Mouse (Mus musculus) kidney, postnatal 0 days (tissue): ENCODE measurements around the gene Med25. TPM values are rescaled to one million over a fixed set of nuclear protein-coding genes. Genes with fewer than 3 reads are reported as not detected.

Source experiments
- ATAC-seq: fragments of 200-750 bp; cut with Nextera tagmentation; replicated peaks from 2 replicates; pipeline ENCODE4 v1.8.0; 2017; ENCODE audit warnings: low read depth, moderate number of reproducible peaks, moderate TSS enrichment, moderate library complexity; ENCODE audit not compliant: low FRiP score
- DNase-seq: peaks from one replicate; pipeline ENCODE4 v3.0.0-alpha.2; 2016; ENCODE audit warnings: low spot score
- H3K27ac ChIP-seq: fragments of 300-500 bp; sonication (generic); 2 replicates; pipeline ENCODE4 v1.5.1; 2014; ENCODE audit warnings: mild to moderate bottlenecking
- H3K27me3 ChIP-seq: fragments of 300-500 bp; sonication (generic); 2 replicates; pipeline ENCODE4 v1.6.1; 2014; ENCODE audit warnings: low read length, mixed read lengths; ENCODE audit not compliant: insufficient read depth
- H3K36me3 ChIP-seq: fragments of 300-500 bp; sonication (generic); 2 replicates; pipeline ENCODE4 v1.6.1; 2014; ENCODE audit warnings: low read length, mixed read lengths; ENCODE audit not compliant: insufficient read depth
- H3K4me1 ChIP-seq: fragments of 300-500 bp; sonication (generic); replicated peaks from 2 replicates; pipeline ENCODE4 v1.6.1; 2014; ENCODE audit warnings: antibody characterized with exemption, low read length, mixed read lengths; ENCODE audit not compliant: insufficient read depth
- H3K4me2 ChIP-seq: fragments of 300-500 bp; sonication (generic); 2 replicates; pipeline ENCODE4 v1.6.1; 2014; ENCODE audit warnings: mild to moderate bottlenecking, low read length, moderate library complexity, mixed read lengths
- H3K4me3 ChIP-seq: fragments of 300-500 bp; sonication (generic); replicated peaks from 2 replicates; pipeline ENCODE4 v1.5.1; 2014; ENCODE audit warnings: low read depth, low read length
- H3K9ac ChIP-seq: fragments of 300-500 bp; sonication (generic); 2 replicates; pipeline ENCODE4 v1.6.1; 2014; ENCODE audit warnings: low read depth, low read length
- H3K9me3 ChIP-seq: fragments of 300-500 bp; sonication (generic); replicated peaks from 2 replicates; pipeline ENCODE4 v1.6.1; 2016; ENCODE audit warnings: low read length, inconsistent platforms, mixed read lengths
- CTCF ChIP-seq: IDR thresholded peaks from 2 replicates; pipeline ENCODE4 v1.5.1; 2016; ENCODE audit warnings: antibody characterized with exemption, low read depth, mild to moderate bottlenecking, moderate library complexity
- WGBS: fragments of 180-500 bp; shearing (Covaris S2); extraction: QIAGEN DNeasy Blood & Tissue Kit; methylation state at CpG from one replicate; pipeline ENCODE4 v1.1.7; 2014; 5-methylcytosine and 5-hydroxymethylcytosine counted together
- polyA plus RNA-seq: library from polyadenylated mRNA; unstranded; fragments of >200 nt; fragmentation: Nextera tagmentation; extraction: Ambion mirVana; gene quantifications from 2 replicates; pipeline ENCODE4 v1.2.1, GENCODE M21; 2015

The Med25 gene
- polyA plus RNA-seq, 1 experiment from 2014 or later, result 91.4 TPM

DNA sequence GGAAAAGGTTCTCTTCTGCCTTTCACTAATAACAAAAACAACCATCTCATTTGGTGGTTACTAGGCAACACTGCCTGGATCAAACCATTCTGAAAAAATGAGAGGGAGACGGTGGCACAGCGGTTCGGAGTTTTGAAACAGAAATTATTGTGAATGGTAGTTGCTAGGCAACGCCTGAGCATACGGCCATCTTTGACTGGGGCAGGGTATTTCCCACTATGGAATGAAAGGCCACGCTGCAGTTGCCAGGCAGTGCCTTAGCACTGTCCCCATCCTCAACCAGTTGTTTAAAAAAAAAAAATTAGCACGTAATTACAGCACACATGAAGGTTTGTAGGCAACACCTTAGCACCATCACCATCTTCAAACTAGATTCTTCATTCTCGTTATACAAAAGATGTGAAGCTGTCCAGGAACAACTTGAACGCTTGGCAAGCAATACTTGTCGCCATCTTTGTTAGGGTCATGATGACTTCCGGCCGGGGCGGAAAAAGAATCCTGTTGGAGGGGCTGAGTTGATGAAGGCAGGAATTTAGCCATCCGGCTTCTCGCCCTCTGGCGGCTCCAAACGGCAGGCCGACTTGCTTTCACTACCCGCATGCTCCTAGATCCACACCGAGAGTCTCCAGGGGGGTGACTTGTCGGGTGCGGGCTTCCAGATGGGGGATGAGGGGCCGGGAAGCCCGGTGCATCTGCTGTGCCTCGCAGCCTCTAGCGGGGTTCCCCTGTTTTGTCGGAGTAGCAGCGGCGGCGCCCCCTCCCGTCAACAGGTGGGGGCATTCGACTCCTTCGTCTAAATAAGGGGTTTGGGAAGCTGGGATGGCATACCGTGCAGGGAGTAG is 3.3 kb upstream of the Med25 start, which contains the start of gene Fuz:
Gene Fuz, plus strand, starts transcription at position 487 of the 842 bp plus-strand sequence.
- Histone ChIP-seq H3K4me2 (peak within 1 kb of the TSS; percentile 61), H3K4me1 (peaks cover 24% of the 10 kb centered on the region), H3K27ac (peak within 1 kb of the TSS; percentile 81), H3K36me3 (no peaks in the 10 kb centered on the region), H3K27me3 (no peaks in the 10 kb centered on the region), H3K4me3 (peak within 1 kb of the TSS; percentile 60), H3K9ac (peak within 1 kb of the TSS; percentile 70), H3K9me3 (no peaks in the 10 kb centered on the region)
- ATAC-seq, result peak; percentile 40
- 1% methylated on average over 34 of the region's 34 CpGs for WGBS
- DNase-seq, result peak; percentile 97
- peak; percentile 78 for TF ChIP-seq CTCF

DNA sequence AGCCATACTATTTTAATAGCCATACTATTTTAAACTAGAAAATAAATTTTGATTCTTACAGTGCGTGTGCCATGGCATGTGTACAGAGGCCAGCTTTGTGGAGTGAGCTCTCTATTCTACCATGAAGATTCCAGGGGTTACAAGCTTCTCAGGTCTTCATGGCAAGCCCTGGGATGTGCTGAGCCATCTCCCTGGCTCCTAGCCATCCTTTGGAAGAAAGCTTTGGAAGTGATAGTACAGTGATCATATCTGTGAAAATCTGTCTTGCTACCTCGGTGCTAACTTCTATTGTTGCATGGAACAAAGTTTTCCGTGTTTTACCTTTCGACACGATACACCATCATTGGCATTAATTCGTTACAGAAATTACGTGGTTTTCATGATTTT is 2.7 kb upstream of the Med25 start:
- no peak for DNase-seq
- WGBS, result 77% methylated on average over 7 of the region's 7 CpGs
- Histone ChIP-seq H3K4me2 (peak overlapping the region; percentile 61), H3K27me3 (no peaks in the 10 kb centered on the region), H3K4me1 (peaks cover 30% of the 10 kb centered on the region), H3K36me3 (no peaks in the 10 kb centered on the region), H3K9ac (no peak overlapping the region), H3K27ac (peak overlapping the region; percentile 81; the same call in 1 of the 2 replicates), H3K4me3 (peak overlapping the region; percentile 60; the same call in 1 of the 2 replicates), H3K9me3 (no peaks in the 10 kb centered on the region)
- no peak for ATAC-seq
- no peak for TF ChIP-seq CTCF

DNA sequence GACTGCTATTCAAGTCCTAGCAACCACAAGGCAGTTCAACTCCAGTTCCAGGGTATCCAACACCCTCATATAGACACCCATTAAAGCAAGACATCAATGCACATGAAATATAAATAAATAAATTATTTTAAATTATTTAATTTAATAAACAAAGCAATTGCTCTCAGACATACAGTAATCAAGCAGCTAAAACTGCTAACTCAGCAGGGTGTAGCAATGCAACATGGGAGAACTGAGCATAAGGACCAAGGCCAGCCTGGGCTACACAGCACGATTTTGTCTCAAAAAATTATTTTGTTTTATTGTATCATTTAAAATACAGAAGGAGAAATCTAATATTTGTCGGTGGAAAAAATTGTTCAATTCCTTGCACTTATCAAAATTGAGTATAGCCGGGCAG is 1.7 kb upstream of the Med25 start:
- H3K4me3 ChIP-seq, result no peak overlapping the region
- TF ChIP-seq CTCF, result no peak
- H3K9me3 ChIP-seq, result no peaks in the 10 kb centered on the region
- no peak for DNase-seq
- 90% methylated on average over 3 of the region's 3 CpGs for WGBS
- no peak overlapping the region for H3K4me2 ChIP-seq
- H3K27me3 ChIP-seq, result no peaks in the 10 kb centered on the region
- H3K27ac ChIP-seq, result no peak overlapping the region
- no peaks in the 10 kb centered on the region for H3K36me3 ChIP-seq
- H3K9ac ChIP-seq, result no peak overlapping the region
- ATAC-seq, result no peak
- H3K4me1 ChIP-seq, result peaks cover 30% of the 10 kb centered on the region

DNA sequence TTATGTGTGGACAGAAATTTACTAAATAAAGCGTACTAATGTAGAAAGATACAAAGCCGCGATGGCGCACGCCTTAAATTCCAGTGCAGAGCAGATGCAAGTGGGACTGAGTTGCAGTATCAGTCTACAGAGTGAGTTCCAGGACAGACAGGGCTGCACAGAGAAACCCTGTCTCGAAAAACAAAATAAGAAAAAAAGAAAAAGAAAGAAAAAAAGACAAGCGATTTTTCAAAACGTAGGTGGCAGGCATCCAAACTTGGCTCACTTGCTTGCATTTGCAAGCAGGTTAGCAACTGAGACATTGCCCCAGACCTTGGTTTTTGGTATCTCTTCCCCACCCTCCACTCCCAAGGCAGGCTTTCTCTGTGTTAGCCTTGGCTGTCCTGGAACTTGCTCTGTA is 685 bp upstream of the Med25 start:
- Histone ChIP-seq H3K9ac (no peak overlapping the region), H3K4me3 (no peak overlapping the region), H3K4me2 (peak overlapping the region; percentile 84), H3K27ac (peak overlapping the region; percentile 75), H3K4me1 (peaks cover 23% of the 10 kb centered on the region), H3K9me3 (no peaks in the 10 kb centered on the region), H3K27me3 (no peaks in the 10 kb centered on the region), H3K36me3 (peaks cover 5% of the 10 kb centered on the region; the same call in 1 of the 2 replicates)
- WGBS, result 30% methylated on average over 8 of the region's 8 CpGs
- no peak for ATAC-seq
- DNase-seq, result no peak
- TF ChIP-seq CTCF, result no peak

DNA sequence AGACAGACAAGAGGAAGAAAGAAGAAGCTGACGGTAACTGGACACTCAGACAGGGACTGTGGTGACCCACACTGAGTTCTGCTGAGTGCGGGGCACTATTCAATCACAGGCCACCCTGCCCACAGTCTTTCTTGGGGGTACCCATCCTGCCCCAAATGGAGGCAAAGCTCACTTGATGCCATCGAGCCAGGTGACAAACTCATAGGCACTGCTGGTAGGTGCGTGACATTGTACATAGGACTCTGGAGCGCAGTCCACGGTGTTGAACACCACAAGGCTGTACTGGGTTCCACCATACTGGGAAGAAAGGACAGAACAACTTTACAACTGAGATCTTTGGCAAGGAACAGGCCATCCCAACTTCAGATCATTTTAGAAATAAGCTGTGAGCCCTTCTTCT is 901 bp downstream of the Med25 start:
- Histone ChIP-seq H3K9ac (peak overlapping the region; percentile 92), H3K4me3 (peak overlapping the region; percentile 86), H3K36me3 (peaks cover 6% of the 10 kb centered on the region; the same call in 1 of the 2 replicates), H3K9me3 (no peaks in the 10 kb centered on the region), H3K27me3 (no peaks in the 10 kb centered on the region), H3K27ac (peak overlapping the region; percentile 98), H3K4me1 (peaks cover 17% of the 10 kb centered on the region), H3K4me2 (peak overlapping the region; percentile 84)
- ATAC-seq, result no peak
- no peak for DNase-seq
- TF ChIP-seq CTCF, result no peak
- WGBS, result 15% methylated on average over 6 of the region's 6 CpGs

DNA sequence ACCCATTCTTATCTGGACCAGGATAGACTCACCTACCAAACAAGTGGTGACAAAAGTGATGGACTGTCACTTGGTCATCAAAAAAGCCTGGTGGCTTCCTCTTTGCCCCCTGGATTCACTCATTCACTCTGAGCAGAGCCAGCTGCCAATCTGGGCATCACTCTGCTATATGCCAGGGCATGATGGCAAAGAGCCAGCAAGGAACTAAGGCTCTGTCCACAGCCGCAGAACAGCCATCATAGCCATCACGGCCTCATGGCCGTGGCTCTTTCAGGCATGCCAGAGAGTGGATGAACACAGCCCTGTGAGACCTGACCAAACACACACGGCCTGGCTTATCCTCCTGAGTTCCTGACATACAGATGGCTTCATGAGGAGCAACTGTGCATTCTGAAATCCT is 1.8 kb downstream of the Med25 start:
- DNase-seq, result no peak
- no peak overlapping the region for H3K4me3 ChIP-seq
- peak overlapping the region; percentile 84 for H3K4me2 ChIP-seq
- no peaks in the 10 kb centered on the region for H3K9me3 ChIP-seq
- no peak for ATAC-seq
- peaks cover 14% of the 10 kb centered on the region for H3K4me1 ChIP-seq
- WGBS, result 73% methylated on average over 4 of the region's 4 CpGs
- 0 out of 2 replicates have a peak overlapping the region, but pooled peaks have one; percentile 25 for H3K27ac ChIP-seq
- peaks cover 11% of the 10 kb centered on the region for H3K36me3 ChIP-seq
- H3K27me3 ChIP-seq, result no peaks in the 10 kb centered on the region
- TF ChIP-seq CTCF, result no peak
- peak overlapping the region; percentile 92; the same call in 1 of the 2 replicates for H3K9ac ChIP-seq
